Mouse (Mus musculus) ES-Bruce4 (cell line): ENCODE data around the gene Esrrg.

Experiments
- CTCF ChIP-seq: IDR thresholded peaks from one replicate; pipeline ENCODE4 v1.8.1; 2011; ENCODE audit warnings: low read depth, low read length
- EP300 ChIP-seq: IDR thresholded peaks from 2 replicates; pipeline ENCODE4 v1.6.1; 2011; ENCODE audit warnings: low read depth, low read length; ENCODE audit not compliant: insufficient read depth

GRCm38 (mm10) chr1:187609853-187610230 lies 1.3 kb downstream of the Esrrg start:
- TF ChIP-seq CTCF (no peak), EP300 (no peak)
